Mouse (Mus musculus) G1E (cell line): ENCODE data around the gene Fam110a. TPM values are rescaled to one million over a fixed set of nuclear protein-coding genes. Genes with fewer than 3 reads are reported as not detected.

ENCODE experiments used
- ATAC-seq: 2 replicates; pipeline ENCODE4 v1.8.0; 2016; ENCODE audit warnings: mild to moderate bottlenecking; ENCODE audit not compliant: insufficient number of reproducible peaks, poor library complexity, low FRiP score, severe bottlenecking; ENCODE audit errors: extremely low read depth
- DNase-seq: peaks from one replicate; pipeline ENCODE4 v3.0.0; 2012; ENCODE audit warnings: low spot score
- H3K27me3 ChIP-seq: 2 replicates; pipeline ENCODE4 v1.6.1; 2012; ENCODE audit warnings: mild to moderate bottlenecking, low read length, inconsistent platforms; ENCODE audit not compliant: insufficient read depth
- H3K36me3 ChIP-seq: replicated peaks from 2 replicates; pipeline ENCODE3; 2012; ENCODE audit warnings: mild to moderate bottlenecking, inconsistent platforms
- H3K4me1 ChIP-seq: 2 replicates; pipeline ENCODE4 v1.6.1; 2012; ENCODE audit warnings: low read depth, low read length, inconsistent platforms, mixed read lengths; ENCODE audit not compliant: insufficient read depth
- H3K4me3 ChIP-seq: 2 replicates; pipeline ENCODE4 v1.5.1; 2012; ENCODE audit warnings: low read depth, mild to moderate bottlenecking, inconsistent platforms, low read length, moderate library complexity, mixed read lengths
- H3K9me3 ChIP-seq: replicated peaks from 2 replicates; pipeline ENCODE4 v1.6.1; 2012; ENCODE audit warnings: inconsistent platforms
- CTCF ChIP-seq: IDR thresholded peaks from 2 replicates; pipeline ENCODE4 v1.5.1; 2012; ENCODE audit warnings: low read depth, low read length, inconsistent platforms, mixed read lengths
- GATA1 ChIP-seq: IDR thresholded peaks from 2 replicates; pipeline ENCODE4 v1.6.1; 2012; ENCODE audit warnings: borderline replicate concordance, low read length, inconsistent platforms, mixed read lengths
- GATA2 ChIP-seq: IDR thresholded peaks from 2 replicates; pipeline ENCODE4 v1.6.1; 2012; ENCODE audit warnings: low read depth, low read length, inconsistent platforms, borderline replicate concordance
- POLR2AphosphoS5 ChIP-seq: IDR thresholded peaks from 2 replicates; pipeline ENCODE4 v1.6.1; 2012; ENCODE audit warnings: low read depth, low read length, inconsistent platforms; ENCODE audit not compliant: insufficient replicate concordance
- TAL1 ChIP-seq: conservative IDR thresholded peaks from 2 replicates; pipeline ENCODE4 v1.6.1; 2012; ENCODE audit warnings: low read depth, low read length, inconsistent platforms, mixed read lengths
- polyA plus RNA-seq: library from polyadenylated mRNA; stranded (reverse); fragments of >175 nt; gene quantifications from 2 replicates; pipeline ENCODE4 v1.2.3, GENCODE M21; 2012
- total RNA-seq, 2 experiments: library from RNA; stranded (forward) in 1 of 2; stranded (reverse) in 1 of 2; fragments of 200-1000 nt in 1 of 2; fragments of >200 nt in 1 of 2; fragmentation: Nextera tagmentation in 1 of 2; gene quantifications; 2 replicates each; pipeline ENCODE4 v1.2.3; 2014 to 2017

The Fam110a gene
- total and polyA plus RNA-seq, 3 experiments, result 3.8 to 24.7 (median 5.2) TPM

- Histone ChIP-seq H3K36me3 (no peaks in the 10 kb centered on the region), H3K27me3 (peaks cover 4% of the 10 kb centered on the region; the same call in 1 of the 2 replicates), H3K9me3 (no peaks in the 10 kb centered on the region), H3K4me1 (no peaks in the 10 kb centered on the region; the same call in 1 of the 2 replicates), H3K4me3 (no peak overlapping the region; the same call in 1 of the 2 replicates)
- DNase-seq (no peak), ATAC-seq (no peak)
- TF ChIP-seq POLR2AphosphoS5 (peak; percentile 68; the same call in 1 of the 2 replicates), CTCF (no peak)
These were observed 32.4 kb downstream of the Fam110a start for GRCm38 (mm10) chr2:151947617-151948016.

GRCm38 (mm10) chr2:151944106-151944505 is 35.9 kb downstream of the Fam110a start:
- no peak overlapping the region for H3K4me3 ChIP-seq
- TF ChIP-seq POLR2AphosphoS5, result no peak
- no peak for TF ChIP-seq CTCF
- no peak for TF ChIP-seq GATA2
- no peak for TF ChIP-seq GATA1
- TF ChIP-seq TAL1, result no peak
- H3K9me3 ChIP-seq, result no peaks in the 10 kb centered on the region
- no peaks in the 10 kb centered on the region; the same call in 1 of the 2 replicates for H3K4me1 ChIP-seq
- no peaks in the 10 kb centered on the region for H3K36me3 ChIP-seq
- peaks cover 4% of the 10 kb centered on the region; the same call in 1 of the 2 replicates for H3K27me3 ChIP-seq
- no peak for ATAC-seq
- no peak for DNase-seq

GRCm38 (mm10) chr2:151941269-151941668 is 38.8 kb downstream of the Fam110a start:
- Histone ChIP-seq H3K9me3 (no peaks in the 10 kb centered on the region), H3K27me3 (peaks cover 8% of the 10 kb centered on the region; the same call in 1 of the 2 replicates), H3K36me3 (no peaks in the 10 kb centered on the region), H3K4me3 (no peak overlapping the region), H3K4me1 (no peaks in the 10 kb centered on the region; the same call in 1 of the 2 replicates)
- ATAC-seq, result no peak
- TF ChIP-seq POLR2AphosphoS5 (no peak), TAL1 (no peak), GATA2 (no peak), CTCF (no peak), GATA1 (no peak)
- DNase-seq, result no peak

- Histone ChIP-seq H3K9me3 (no peaks in the 10 kb centered on the region), H3K36me3 (no peaks in the 10 kb centered on the region), H3K27me3 (peaks cover 8% of the 10 kb centered on the region; the same call in 1 of the 2 replicates), H3K4me1 (no peaks in the 10 kb centered on the region; the same call in 1 of the 2 replicates), H3K4me3 (no peak overlapping the region)
- ATAC-seq (no peak), DNase-seq (no peak)
- TF ChIP-seq POLR2AphosphoS5 (no peak), GATA2 (no peak), CTCF (no peak), GATA1 (no peak), TAL1 (no peak)
These were observed 40.2 kb downstream of the Fam110a start for GRCm38 (mm10) chr2:151939651-151940420.

- Histone ChIP-seq H3K36me3 (no peaks in the 10 kb centered on the region), H3K4me3 (no peak overlapping the region), H3K9me3 (no peaks in the 10 kb centered on the region), H3K4me1 (no peaks in the 10 kb centered on the region), H3K27me3 (peaks cover 4% of the 10 kb centered on the region; the same call in 1 of the 2 replicates)
- DNase-seq (no peak), ATAC-seq (no peak)
- TF ChIP-seq TAL1 (no peak), CTCF (no peak), POLR2AphosphoS5 (no peak), GATA1 (no peak), GATA2 (no peak)
These were observed 41.2 kb downstream of the Fam110a start for GRCm38 (mm10) chr2:151938780-151939200.

- no peaks in the 10 kb centered on the region for H3K36me3 ChIP-seq
- H3K4me1 ChIP-seq, result no peaks in the 10 kb centered on the region
- no peak for ATAC-seq
- H3K27me3 ChIP-seq, result peaks cover 4% of the 10 kb centered on the region; the same call in 1 of the 2 replicates
- TF ChIP-seq TAL1 (no peak), GATA2 (no peak)
- H3K4me3 ChIP-seq, result no peak overlapping the region
- H3K9me3 ChIP-seq, result no peaks in the 10 kb centered on the region
- no peak for DNase-seq
These were observed 42.1 kb downstream of the Fam110a start for GRCm38 (mm10) chr2:151937893-151938292.
